Mouse (Mus musculus): ENCODE measurements at regions not wholly inside any gene's neighbourhood (a gene's known extent, or its start where the extent isn't known, plus 50 kb on each side); places are given as distances from the start of the nearest gene placed in this dataset.
A peak's percentile ranks its signal among the peaks of the same experiment; 100 is the strongest.

- DNase-seq, result no peak
Measured at GRCm38 (mm10) chr13:48717036-48717435, 54.2 kb downstream of the Barx1 start.

DNA sequence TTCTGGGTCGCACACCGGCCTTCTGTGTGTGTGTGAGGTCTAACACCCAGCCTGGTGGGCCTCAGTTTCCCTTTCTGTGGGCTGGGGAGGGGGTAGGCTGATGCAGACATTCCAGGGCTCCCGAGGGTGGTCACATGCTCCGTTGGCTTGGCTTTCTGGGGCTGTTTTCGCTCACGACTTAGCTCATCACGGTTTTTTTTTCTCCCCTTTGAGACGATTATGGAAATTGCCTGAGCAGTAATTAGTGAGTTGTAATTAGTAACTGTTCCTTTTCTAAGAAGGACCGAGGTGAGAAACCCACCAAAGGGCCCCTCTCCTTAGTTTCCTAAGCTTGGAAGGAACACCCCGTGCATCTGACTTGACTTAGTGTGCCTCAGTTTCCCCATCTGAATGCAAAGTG, 54.7 kb downstream of the Barx1 start:
- no peak for DNase-seq

GRCm38 (mm10) chr13:48723676-48724075, 60.9 kb downstream of the Barx1 start:
- DNase-seq, result no peak

GRCm38 (mm10) chr13:48726430-48726829, 63.6 kb downstream of the Barx1 start:
- no peak for DNase-seq

DNA sequence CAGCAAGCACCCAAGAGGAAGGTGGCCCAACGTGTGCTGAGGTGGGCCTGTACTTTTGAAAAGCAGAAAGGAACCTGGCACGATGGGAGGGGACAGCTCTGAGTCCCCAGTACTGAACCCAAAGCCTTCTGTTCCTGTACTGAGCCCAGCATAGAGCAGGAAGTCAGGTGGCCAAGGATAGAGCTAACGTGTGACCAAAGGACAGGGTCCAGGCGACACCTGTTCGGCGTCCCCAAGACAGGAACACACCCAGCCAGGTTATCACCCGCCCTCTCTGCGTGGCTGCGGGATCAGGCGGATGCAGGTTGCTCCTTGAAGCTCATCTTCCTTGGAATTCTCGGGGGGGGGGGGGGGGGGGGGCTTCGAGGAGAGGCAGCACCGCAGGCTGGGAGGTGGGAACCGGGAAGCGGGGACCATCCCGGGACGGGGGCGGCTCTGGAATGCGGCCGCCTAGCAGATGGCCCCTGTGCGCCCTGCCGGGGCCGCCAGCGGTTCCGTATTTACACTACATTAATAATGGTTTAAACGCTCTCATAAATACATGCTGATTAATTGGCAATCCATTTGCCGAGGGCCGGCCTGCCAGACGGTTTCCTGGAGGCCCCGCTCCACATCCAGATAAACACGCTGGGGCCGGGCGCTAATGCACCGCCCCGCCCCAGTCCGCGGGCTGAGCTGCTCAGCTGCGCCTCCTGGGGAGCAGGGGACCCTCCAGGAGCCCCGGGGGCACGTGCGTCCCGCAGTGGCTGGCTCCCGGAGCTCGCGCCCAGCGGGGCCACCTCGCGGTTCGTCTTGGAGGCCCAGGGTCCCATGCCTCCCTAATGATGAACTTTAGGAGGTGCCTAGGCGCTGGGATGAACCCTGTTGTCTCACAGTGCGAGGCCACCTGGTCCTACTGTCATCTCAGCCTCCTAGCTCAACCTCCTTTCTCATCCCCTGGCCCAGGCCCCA, 68.5 kb downstream of the Barx1 start:
- peak in 1 of 2 experiments; percentile 5 for DNase-seq

DNA sequence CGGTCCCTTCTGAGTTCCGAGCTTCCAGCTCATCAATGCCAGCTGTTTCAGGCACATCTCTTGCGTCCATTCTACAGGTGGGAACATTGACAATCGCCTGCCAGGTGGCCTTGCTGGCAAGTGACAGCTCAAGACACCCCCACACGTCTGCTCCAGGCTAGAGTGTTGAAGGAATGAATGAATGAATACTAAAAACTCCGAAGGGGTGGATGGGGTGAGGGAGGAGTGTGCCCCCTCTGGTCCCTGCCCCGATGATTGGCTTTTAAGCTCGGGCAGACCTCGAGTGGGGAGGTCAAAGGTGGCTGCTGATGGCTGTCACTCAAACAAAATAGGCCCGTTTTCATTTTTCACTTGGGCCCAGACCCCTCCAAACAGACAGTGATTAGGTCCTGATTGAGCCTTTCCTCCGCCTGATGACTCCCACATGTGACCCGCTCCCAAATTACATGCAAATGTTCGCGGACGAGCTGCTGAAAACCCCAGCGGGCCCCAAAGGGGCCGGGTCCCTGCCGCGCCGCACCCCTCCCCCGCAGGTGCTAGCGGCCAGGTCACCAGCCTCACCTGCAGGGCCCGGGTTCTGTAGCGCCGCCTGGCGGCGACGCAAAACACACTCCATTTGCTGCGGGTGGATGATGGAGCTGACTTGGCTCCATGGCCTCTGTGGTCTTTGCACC, 69.5 kb downstream of the Barx1 start:
- DNase-seq, result peak; percentile 28 to 44

DNA sequence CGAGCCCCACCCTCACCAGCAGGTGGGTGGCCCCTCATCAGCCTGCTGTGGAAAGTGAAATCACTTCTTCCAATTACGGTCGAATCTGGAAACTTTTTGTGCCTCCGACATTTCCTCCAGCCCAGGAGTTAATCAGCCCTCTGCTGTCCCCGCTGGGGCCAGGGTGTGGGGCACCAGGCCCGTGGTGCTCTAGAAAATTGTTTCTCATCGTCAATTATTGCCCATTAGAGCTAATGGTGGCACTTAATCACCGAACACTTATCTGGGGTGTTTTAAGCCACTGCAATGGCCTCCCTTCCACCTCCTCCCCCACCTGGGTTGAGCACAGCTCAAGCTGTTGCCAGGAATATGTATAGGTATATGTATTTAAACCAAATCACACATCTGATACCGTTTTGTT, 72.2 kb downstream of the Barx1 start:
- DNase-seq, result no peak

GRCm38 (mm10) chr13:48745566-48745965, 82.8 kb downstream of the Barx1 start:
- no peak for DNase-seq

GRCm38 (mm10) chr13:48746301-48746700, 83.5 kb downstream of the Barx1 start:
- DNase-seq, result no peak

Data from kidney, postnatal 25 days (tissue).